Mouse (Mus musculus): ENCODE results near the gene Gcn1l1.

DNA sequence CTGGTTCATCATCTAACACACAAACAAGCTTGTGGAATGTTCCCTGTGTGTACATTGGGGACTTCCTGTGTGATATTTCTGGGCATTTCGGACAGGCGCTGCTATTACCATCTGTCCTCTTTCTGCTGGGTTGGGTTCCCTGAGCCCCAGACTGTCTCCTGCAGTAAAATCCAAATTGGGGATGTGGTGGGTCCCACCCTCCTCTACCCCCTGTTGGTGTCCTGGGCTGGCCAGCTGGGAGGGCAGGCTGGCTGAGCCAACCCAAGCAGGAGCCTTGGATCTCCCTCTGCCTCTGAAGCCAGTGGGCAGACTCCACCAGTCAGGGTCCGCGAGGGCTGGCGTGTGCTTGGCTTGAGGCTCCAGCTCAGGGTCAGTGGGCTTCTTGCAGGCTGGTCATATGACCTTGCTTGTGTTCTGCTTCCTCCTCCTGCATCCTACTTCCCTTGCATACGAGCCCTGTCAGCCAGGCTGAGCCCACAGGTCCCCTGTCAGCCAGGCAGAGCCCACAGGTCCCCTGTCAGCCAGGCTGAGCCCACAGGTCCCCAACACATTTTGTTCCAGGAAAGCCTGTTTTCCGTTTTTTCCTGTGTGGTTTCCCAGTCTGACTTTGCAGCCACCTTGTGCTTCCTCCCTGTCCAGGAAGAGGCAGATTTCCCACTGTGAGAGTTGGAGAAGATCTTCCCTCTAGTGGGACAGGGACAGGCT is 35.2 kb upstream of the Gcn1l1 start:
- TF ChIP-seq TAL1 (IDR thresholded peaks at IDR 0.05; ENCODE audit: low read length) (no peak), GATA1 (IDR thresholded peaks at IDR 0.05; ENCODE audit: low read length) (no peak)

Measured in erythroblast, embryonic 14.5 days (primary cell).